Mouse (Mus musculus) midbrain, embryonic 15.5 days (tissue): ENCODE measurements around the gene Strap. TPM values are rescaled to one million over a fixed set of nuclear protein-coding genes. Genes with fewer than 3 reads are reported as not detected.

ENCODE experiments used
- ATAC-seq: fragments of 200-750 bp; cut with Nextera tagmentation; replicated peaks from 2 replicates; pipeline ENCODE4 v1.8.0; 2017; ENCODE audit warnings: moderate TSS enrichment
- H3K27ac ChIP-seq: fragments of 300-500 bp; sonication (generic); 2 replicates; pipeline ENCODE4 v1.5.1; 2015; ENCODE audit warnings: mild to moderate bottlenecking, inconsistent platforms
- H3K27me3 ChIP-seq: fragments of 300-500 bp; sonication (generic); replicated peaks from 2 replicates; pipeline ENCODE4 v1.6.1; 2015; ENCODE audit warnings: inconsistent platforms
- H3K36me3 ChIP-seq: fragments of 300-500 bp; sonication (generic); replicated peaks from 2 replicates; pipeline ENCODE4 v1.6.1; 2015; ENCODE audit warnings: inconsistent platforms
- H3K4me1 ChIP-seq: fragments of 300-500 bp; sonication (generic); 2 replicates; pipeline ENCODE4 v1.6.1; 2015; ENCODE audit warnings: inconsistent platforms
- H3K4me2 ChIP-seq: fragments of 300-500 bp; sonication (generic); 2 replicates; pipeline ENCODE4 v1.6.1; 2015; ENCODE audit warnings: inconsistent platforms, mild to moderate bottlenecking, moderate library complexity
- H3K4me3 ChIP-seq: fragments of 300-500 bp; sonication (generic); 2 replicates; pipeline ENCODE4 v1.5.1; 2015; ENCODE audit warnings: mild to moderate bottlenecking, inconsistent platforms
- H3K9ac ChIP-seq: fragments of 300-500 bp; sonication (generic); 2 replicates; pipeline ENCODE4 v1.6.1; 2015; ENCODE audit warnings: mild to moderate bottlenecking, inconsistent platforms
- H3K9me3 ChIP-seq: fragments of 300-500 bp; sonication (generic); 2 replicates; pipeline ENCODE4 v1.6.1; 2016; ENCODE audit warnings: inconsistent platforms
- WGBS: fragments of 180-500 bp; shearing (Covaris S2); methylation state at CpG from one replicate; pipeline ENCODE4 v1.1.7; 2015; ENCODE audit warnings: mixed read lengths; 5-methylcytosine and 5-hydroxymethylcytosine counted together
- polyA plus RNA-seq: library from polyadenylated mRNA; unstranded; fragments of >200 nt; fragmentation: Nextera tagmentation; extraction: Ambion mirVana; gene quantifications from 2 replicates; pipeline ENCODE4 v1.2.1, GENCODE M21; 2015

Gene Strap
- polyA plus RNA-seq, 1 experiment from 2014 or later = 152 TPM

GRCm38 (mm10) chr6:137796596-137797567 is 62.0 kb downstream of the Strap start:
- Histone ChIP-seq H3K9me3 (no peaks in the 10 kb centered on the region), H3K27me3 (no peaks in the 10 kb centered on the region), H3K27ac (no peak overlapping the region), H3K4me2 (no peak overlapping the region), H3K36me3 (no peaks in the 10 kb centered on the region), H3K4me1 (no peaks in the 10 kb centered on the region), H3K9ac (no peak overlapping the region), H3K4me3 (no peak overlapping the region)
- WGBS = 71% methylated on average over 29 of the region's 29 CpGs
- peak; percentile 67 for ATAC-seq

GRCm38 (mm10) chr6:137799253-137799652 is 64.4 kb downstream of the Strap start:
- Histone ChIP-seq H3K4me3 (no peak overlapping the region), H3K27me3 (no peaks in the 10 kb centered on the region), H3K27ac (no peak overlapping the region), H3K9me3 (no peaks in the 10 kb centered on the region), H3K9ac (no peak overlapping the region), H3K4me1 (no peaks in the 10 kb centered on the region), H3K36me3 (no peaks in the 10 kb centered on the region), H3K4me2 (no peak overlapping the region)
- 92% methylated on average over 9 of the region's 9 CpGs for WGBS
- no peak for ATAC-seq

Other genes starting within 250 kb of the Strap start
- gene Eps8, start 80.2 kb upstream of the Strap start, polyA plus RNA-seq = 25.1 and 25.8 TPM in 2 replicates
- gene Dera, start 19.5 kb downstream of the Strap start, polyA plus RNA-seq = 11.1 and 12.3 TPM in 2 replicates